Mouse (Mus musculus) embryo, embryonic 10.5 days (tissue): ENCODE data around the gene Ush1g.

Source experiments
- DNase-seq: peaks from one replicate; pipeline ENCODE4 v3.0.0-alpha.2; 2015; ENCODE audit warnings: low spot score

Ush1g gene

GRCm38 (mm10) chr11:115269330-115270066 lies 52.3 kb downstream of the Ush1g start:
- no peak for DNase-seq

DNA sequence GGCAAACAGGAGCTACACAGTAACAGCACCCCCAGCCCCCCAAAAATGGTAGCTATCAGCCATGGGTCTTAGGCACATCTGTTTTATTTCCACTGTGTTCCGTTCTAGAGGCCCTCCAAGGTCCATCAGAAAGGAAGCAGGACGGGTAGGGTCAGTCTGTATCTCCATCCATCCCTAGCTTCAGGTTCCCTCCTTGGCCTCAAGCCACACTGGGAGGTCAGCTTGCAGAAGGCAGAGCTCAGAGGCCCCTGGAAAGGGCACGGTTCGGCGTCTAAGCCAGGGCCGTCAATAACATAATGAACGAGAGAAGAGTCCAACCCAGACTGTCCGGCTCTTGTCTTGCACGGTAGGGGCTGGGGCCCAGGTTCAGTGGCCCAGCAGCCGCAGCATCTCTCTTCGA lies 53.9 kb downstream of the Ush1g start:
- DNase-seq: no peak

DNA sequence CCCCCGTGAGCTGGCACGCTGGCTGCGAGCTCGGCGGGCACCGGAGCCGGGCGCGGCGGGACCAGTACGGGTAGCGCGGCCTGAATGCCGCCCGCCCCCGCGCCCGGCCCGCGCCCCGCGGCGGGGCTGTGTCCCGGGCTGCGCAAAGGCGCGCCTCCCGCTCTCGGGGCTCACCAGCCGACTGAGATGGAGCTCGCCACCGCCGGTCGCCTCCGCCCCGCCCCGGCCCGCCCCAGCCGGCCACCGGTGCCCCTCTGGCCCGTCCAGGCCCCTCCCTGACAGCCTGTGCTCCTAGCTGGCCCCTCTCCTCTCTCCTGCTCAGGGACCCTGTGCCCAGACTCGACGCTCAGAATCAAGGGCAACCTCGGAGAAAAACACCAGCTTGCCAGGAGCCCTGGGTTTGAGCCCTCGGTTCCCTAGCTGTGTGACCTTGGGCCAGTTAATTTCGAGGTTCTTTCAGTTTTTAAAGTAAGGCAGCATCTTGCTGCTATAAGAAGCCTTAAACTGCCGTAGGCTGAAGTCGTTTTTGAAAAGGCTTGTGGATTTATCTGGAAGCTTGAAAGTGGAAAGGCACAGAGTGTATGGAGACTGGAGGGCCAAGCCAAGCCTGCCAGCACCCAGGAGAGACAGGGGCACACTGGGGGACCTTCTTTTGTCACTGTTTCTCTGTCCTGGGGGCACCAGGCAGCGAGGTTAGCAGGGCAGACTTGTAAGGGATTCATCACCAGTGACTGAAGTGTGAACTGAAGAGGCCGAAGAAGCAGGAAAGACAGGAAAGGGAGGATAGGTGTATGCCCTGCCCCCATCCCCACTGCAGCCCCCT lies 54.6 kb downstream of the Ush1g start, which contains the start of gene Grin2c:
Gene Grin2c (minus strand): TSS at position 183 of the 823 bp plus-strand sequence.
- DNase-seq: no peak

- no peak for DNase-seq
These were observed 55.5 kb downstream of the Ush1g start for GRCm38 (mm10) chr11:115266400-115266778.

GRCm38 (mm10) chr11:115265771-115266399 lies 56.0 kb downstream of the Ush1g start:
- DNase-seq: no peak
